Mouse (Mus musculus) NIH3T3 (cell line): Measurements from ENCODE around the gene Acp4.
"Not testable (repeated sequence)": the region's sequence is repeated elsewhere in the genome, so short reads cannot be mapped to it uniquely, and the experiment has no call there.

ENCODE experiments used
- DNase-seq: peaks from one replicate; pipeline ENCODE4 v3.0.0-alpha.2; 2012; ENCODE audit warnings: low read depth

Gene Acp4

DNA sequence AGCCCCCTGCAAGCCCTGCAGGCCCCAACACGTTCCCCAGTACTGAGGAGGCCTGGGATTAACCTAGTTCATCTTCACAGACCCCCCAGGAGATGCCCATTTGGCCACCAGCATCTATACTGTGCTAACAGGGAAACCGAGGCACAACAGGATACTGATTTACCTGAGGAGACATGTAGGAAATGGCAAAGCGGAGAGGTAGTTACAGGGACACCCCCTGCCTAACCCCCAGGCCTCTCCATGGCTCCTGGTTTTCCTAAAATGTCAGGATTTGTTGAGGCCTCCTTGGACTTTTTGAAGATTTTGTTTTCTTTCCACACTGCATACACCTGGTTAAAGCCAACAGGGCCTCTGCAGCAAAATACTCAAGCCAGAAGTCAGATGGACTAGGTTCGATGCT is at the start of gene Acp4:
Acp4 (minus strand) TSS at position 101 of the 400 bp plus-strand sequence.
- DNase-seq, result no peak

DNA sequence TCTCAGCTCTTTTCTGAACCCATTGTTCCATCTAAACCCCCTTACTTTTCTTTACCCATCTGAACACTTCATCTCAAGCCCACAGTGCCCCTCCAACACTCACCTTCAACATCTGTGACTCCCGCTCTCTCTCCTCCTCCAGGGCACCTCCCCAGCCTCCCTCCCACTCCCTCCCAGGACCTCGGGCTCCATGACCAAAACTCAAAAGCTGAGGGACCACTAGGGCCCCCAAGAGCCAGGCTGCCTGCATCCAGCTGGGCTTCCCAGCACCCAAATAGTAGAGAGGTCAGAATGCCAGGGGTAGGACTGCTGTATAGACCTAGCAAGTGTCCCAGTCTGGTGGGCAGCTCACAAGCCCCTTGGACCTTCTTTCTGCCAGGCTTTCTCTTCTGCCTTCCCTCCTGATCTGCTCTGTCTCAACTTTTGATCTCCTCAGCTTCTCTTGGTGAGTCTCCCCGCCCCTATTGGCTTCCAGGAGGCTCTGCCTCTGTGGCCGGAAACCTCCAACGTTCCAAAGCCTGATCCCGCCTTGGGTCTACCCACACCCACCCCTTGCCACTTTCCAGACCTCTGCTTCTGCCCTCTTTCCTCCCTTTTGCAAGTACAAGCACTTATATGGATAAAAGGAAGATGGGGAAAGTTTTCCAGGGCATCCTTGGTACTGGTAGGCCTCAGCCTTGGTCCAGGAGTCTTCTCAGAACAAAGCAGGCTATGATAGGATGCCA is 49.5 kb upstream of the Acp4 start, which contains the start of gene Clec11a:
Clec11a (minus strand) TSS at position 387 of the 725 bp plus-strand sequence.
- DNase-seq, result peak; percentile 14

DNA sequence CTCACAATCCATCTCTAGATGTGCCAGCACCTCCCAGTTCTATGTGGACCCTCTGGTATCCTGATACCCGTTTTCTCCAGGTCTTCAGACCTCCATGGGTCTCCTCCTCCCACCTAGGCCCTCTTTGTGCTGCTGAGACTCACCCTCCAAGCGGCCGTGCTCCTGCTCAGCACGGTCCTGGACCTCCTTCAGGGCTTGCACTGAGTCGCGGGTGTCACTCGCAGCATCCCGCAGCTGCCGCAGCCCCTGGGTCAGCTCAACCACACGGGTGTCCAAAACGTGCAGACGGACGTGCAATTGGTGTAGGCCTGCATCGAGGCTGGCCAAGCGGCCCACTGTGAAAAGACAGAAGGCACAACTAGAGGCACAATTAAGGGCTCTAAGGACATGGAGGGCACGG is 48.5 kb upstream of the Acp4 start:
- no peak for DNase-seq

DNA sequence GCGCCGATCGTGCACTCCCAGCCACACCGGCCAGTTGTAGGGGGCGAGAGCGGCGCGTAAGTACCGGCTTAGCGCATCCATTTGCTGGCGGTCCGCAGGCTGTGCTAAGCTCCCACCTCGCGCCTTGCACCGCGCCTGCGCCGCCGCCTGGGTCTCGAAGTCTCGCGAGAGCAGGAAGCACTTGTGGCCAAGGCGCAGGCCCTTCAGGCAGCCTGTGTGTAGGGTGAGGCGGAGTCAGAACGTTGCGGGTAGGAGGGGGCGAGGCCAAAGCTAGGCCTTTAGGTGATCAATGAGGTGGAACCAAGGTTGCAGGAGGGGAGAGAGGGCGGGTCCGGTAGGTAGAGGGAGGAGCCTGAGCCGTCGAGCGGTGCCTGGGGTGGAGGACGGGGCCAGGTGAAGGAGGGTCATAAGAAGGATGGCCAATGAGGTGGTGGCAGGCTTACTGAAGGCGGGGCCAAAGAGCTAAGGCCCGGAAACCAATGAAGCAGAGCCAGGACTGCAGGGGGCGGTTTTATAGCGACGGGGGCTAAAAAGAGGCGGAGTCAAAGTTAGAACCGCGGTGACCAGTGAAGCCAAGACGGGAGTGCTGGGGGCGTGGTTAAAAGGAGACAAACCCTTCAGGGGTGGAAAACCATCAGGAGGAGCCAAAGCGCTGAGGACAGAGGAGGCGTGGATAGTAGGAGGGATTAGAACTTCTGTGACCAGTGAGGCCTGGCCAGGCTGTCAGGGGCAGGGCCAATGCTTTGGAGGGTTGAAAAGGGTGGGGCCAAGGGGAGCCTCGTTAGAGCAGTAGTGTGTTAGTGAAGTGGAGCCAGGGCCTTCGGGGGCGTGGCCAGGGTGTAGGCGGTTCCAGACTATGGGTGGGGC is 47.8 kb upstream of the Acp4 start:
- peak; percentile 99 for DNase-seq

DNA sequence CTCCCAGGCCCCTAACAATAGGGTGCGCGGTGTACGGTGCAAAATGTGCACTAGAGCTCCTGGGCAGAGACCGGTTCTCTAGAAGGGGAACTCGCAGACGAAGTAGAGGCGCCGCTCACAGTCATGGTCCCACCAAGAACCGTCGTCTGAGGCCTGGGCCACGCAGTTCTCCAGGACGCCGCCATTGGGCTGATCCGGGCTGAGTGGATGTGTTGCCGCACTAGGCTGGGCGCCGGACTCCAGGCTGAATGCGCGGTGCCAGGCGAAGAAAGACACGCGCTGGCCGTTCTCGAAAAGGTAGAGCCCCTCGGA is 47.2 kb upstream of the Acp4 start:
- DNase-seq, result no peak

DNA sequence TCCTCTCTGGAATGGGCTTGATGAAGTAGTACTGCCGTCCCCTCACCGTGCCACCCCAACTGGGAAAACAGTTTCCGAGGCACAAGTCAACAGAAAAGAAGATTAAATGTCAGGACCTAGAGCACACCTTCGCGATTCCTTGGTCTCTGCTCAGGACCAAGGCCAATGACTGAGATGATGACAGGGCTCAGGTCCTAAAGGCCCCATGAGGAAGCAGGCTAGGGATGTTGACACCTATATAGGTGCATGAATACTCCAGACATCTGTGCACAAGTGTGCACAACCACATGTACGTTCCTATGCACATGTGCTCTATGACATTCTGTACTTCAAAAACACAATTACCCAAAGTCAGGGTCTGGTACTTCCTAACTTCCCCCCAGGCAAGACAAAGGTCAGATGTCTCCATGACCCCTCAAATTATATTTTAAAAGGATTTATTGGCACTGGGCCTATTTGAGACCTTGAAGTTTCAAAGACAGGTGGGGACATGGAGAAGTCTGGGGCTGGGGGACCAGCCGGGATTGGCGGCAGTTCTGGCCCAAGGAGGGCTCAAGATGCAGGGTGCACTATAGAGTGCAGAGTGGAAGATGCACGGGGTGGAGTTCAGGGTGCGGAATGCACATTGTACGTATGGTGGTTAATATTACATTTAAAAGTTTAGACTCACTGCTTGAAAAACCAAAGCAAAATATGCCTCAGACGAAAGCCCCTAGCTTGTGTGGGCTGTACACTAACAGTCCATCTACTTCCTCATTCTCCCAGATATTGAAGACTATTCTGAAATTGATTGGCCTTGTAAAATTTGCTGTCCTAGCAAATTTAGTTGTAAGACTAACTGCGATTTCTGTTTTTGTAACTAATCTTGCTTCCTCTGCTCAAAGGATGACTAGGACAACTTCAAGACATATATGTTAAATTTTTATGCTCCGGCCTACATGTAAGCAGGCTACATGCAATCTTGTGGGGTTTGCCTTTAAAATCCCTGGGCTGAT is 46.5 kb upstream of the Acp4 start:
- DNase-seq, result no peak

DNA sequence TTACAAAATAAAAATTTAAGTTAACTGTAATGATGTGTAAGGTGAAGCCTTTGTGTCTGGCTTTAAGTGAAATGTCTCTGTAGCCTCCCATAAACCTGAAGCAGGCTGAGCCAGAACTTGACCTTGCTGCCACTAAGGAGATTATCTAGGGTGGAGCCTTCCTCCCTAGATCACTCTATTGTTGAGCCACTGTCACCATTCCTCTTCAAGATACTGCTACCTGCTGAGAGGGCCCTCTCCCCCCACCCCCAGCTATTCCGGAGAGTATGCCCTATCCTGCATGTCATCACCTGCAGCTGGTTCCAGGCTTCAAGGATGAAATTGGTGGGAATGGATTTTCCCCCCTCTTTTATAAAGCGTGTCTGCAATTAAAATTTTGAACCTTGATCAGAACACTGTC is 40.3 kb upstream of the Acp4 start:
- DNase-seq, result not testable (repeated sequence)

DNA sequence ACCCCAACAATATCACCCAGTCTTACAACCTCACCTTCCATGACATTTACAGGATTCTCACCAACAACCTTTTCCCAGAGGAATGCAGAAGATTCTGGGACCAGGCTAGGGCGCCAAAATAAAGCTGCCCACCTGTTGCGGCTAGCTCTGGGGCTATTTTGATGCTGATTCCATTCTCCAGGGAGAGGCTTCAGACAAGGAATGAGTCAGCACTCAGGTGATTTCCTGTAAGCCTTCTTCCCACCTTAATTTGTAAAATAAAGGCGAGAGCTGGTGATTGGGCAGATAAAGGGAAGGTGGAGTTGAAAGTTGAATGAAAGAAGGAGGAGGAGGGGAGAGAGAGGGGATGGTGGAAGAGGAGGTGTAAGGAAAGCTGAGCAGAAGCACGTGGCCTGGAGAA is 34.2 kb upstream of the Acp4 start:
- DNase-seq, result no peak

DNA sequence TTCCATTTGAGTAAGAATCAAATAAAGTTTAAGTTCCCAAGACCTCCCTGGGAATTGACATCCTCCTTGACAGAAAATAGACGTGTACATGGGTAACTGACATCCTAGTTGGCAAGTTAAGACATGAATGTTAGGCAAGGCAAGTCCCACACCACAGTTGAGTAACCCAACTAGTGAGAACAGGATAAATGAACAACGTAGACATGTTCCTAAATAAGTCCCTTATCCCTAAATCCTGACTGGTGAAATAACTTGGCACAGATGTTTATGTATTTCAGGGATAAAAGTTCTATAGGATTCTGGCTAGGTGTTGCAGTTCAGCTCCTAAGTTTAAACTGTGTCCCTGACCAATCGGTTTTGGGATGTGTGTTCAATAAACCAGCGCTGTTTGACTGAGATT is 33.8 kb upstream of the Acp4 start:
- no peak for DNase-seq

DNA sequence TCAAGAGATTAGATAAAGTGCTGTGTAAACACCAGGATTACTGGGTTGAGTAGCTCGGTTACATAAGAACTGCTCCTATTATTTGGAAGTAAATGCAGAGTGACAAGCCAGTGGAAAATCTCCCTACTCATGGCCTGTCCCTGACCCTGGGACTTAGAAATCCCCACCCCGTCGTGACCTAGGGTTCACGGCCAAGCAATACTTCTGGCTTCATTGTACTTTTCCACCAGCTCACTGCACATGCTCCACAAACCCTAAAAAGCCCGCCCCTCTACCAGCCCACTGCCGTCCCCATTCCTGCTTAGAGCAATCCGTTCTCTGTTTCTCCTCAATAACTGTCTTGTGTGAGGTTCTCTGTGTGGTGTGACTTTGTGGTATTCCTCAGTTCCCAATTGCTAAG is 30.6 kb upstream of the Acp4 start:
- no peak for DNase-seq

DNA sequence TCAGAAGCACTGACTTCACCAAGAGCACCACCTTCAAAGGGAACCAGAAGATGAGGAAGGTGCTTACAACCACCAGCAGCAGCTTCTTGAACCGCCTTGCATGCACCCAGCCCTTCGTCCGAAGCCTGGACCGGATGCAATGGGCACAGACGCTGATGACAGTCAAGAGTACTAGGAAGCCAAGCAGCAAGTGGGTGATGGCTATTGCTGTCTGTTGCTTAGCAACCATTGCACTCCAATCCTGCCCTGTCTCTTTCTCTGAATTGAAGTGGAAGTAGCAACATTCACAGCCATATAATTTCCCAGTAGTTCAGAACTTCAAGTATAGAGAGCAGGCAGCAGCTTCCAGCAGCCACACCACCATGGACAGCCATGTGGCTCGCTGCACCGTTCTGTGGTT is 24.4 kb upstream of the Acp4 start:
- DNase-seq, result no peak

DNA sequence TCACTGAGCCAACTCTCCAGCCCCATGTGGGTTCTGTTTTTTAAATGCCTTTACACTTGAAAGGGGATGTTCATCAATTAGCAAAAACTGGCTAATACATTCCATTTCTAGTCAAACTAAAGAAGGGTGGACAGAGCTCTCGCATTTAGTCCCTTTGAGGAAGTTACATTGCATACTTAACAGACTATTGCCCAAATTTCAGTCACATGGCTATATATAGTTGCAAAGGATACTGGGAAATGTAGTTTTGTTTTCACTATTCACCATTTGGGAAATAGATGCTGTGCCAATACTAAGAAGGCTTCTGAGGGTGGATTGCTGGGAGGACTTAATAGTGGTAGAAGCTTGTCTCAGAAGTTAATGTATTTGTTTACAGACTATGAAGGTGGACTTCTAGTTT is 23.8 kb upstream of the Acp4 start:
- peak; percentile 35 for DNase-seq

DNA sequence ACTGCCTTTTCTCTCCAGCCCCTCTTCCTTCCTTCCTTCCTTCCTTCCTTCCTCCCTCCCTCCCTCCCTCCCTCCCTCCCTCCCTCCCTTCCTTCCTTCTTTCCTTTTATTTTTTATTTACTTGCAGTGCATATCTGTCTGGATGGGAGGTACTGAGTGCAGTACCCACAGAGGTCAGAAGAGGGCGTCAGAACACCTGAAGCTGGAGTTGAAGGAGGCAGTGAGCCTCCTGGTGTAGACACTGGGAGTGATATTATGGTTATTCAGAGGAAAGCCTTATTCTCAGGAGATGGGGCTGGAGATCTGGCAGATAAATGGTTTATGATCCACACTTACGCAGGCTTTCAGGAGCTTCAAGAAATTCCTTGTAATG is 20.1 kb upstream of the Acp4 start:
- peak; percentile 64 for DNase-seq

DNA sequence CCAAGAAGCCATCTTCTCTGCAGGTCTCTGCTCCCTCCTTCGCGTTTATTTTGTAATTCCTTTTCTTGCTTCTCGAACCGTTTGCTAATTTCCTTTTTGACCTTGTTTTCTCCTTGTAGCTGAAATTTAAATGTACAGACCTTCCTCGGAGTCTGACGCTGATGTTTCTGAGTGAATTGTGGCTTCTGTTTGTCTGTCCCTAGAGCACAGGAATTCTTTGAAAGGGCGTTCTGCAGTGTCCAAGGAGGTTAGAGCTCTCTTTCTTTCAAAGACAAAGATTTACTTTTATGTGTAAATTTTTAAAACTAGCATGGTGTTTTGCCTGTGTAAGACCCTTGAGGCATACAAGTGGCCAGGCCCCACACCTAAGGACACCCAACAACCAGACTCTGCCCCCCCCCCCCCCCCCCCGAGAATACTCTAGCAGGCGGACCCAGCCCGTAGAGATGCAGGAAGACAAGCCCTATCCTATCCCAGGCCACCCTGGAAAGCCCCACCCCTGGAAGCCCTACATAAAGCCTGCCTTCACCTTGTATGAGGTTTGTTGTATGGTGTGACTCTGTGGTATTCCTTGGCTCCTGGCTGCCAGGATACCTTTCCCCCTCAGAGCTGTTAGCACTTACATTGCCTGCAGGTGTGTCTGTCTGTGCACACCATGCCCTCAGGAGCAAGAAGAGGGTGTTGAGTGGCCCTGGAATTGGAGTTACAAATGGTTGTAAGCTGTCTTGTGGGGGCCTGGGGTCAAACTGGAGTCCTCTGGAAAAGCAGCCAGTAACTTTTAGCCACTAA is 19.5 kb upstream of the Acp4 start:
- DNase-seq, result no peak

DNA sequence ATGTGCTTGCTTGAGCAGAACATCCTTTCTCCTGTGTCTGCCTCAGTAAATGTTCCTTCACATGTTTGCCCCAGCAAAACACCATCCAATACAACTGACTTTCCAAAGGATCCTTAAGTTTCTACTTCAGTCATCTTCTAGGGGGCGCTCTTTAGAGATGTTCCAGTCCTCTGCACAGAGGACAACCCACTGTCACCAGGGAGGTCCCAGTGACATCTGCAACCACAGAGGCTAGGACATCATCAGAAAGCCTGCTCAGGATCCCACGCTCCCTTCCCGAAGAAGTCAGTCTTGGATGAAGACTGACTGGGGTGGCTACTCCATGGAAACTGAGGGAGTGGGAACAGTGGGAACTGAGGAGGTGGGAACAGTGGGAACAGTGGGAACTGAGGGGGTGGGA is 18.4 kb upstream of the Acp4 start:
- no peak for DNase-seq

DNA sequence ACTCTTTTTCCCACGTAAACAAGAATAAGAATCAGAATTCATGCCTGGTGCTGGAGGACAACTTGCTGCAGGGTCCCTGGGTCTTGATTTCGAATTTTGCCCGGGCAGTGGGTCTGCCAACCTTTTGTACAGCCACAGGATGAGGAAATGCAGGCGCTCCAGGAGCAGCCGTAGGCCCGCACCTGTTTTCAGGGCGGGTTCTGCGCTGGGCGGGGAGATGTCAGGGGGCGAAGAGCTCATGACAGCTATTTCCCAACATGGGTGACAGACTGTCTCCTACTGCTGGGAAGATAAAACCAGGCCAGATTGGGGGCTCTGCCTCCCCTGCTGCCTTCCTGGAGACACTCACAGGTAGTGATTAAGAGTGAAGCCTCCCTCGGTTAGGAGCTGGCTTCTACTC is 16.9 kb upstream of the Acp4 start:
- no peak for DNase-seq

DNA sequence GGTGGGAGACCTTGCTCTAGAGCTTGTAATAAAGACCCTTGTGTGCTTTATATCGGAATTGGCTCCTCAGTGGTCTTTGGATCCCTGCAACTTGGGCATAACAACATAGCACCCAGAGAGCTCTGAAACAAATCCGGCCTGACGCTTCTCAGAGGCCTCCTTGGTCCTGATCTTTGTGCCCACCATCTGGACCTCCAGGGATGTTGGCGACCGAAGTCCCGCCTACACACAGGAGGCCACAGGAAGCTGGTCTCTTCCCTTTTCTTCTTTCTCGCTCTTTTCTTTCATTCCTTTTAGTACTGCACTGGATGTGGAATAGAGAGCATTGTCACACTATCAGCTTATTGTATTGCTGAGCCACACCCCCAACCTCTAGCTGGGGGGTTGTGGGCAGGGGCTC is 16.3 kb upstream of the Acp4 start:
- DNase-seq, result no peak

DNA sequence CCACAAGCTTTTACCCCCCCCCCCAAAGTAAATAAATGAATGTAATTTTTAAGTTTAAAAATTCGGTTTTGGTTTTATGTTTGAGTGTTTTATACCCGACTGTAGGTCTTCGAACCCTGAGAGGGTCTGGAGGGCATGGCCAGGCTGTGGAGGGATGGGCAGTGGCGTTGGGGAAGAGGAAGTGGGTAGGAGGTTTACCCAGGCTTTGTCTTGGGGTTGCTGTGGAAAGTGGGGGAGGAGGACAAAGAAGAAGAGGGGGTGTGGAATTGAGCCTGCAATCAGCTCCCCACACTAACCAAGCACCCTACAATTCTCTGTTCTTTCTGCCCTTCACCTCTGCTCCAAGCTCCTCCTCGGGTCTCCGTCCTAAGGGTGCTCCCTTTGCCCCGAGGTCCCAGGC is 15.4 kb upstream of the Acp4 start:
- DNase-seq, result no peak

DNA sequence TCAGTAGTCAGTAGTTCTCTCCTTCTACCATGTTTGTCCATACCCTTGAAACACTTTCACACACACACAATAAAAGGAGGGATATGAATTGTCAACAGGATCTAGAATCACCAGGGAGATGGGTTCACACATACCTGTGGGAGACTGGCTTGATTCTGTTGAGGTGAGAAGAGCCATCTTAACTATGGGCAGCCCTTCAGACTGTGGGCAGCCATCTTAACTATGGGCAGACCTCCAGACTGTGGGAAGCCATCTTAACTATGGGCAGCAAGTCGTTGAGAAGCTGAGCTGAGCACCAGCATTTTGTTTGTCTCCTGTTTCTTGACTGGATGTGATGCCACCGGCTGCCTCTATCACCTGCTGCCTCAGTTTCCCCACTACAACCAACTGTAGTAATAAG is 14.1 kb upstream of the Acp4 start:
- DNase-seq, result peak; percentile 70

DNA sequence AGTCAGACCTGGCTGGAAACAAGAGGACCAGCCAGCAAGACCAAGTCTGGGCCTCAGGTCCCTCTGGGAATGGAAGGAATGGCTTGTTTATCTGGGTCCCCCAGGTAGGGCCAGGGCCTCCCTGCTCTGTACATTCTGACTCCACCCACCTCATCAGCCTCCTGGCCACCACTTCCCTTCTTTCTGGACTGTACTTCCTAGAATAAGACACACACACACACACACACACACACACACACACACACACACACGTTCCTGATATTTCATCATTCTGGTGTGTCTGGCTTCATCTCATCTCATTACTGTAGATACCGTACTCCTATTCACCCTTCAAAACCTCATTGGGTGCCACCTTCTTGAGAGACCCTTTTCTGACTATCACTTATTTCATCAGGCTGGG is 12.2 kb upstream of the Acp4 start:
- DNase-seq, result no peak

DNA sequence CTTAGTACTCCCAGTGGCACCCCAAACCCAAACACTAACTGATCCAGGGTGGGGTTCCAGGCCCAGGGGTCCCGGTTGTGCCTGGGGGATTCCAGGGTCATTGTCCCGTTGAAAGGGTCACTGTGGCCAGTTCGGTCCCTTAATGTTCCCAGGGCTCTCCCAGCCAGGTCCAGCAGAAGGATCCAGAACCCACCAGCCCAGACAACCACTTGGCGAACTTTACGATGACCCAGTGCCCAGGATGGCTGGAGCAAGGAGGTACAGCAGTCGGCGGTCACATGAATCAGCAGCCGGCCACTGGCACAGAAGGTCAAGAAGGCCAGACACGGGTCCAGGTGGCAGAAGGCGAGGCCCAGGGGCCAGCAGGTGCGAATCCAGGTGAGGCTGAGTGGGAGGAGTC is 10.9 kb upstream of the Acp4 start:
- DNase-seq, result no peak
